Mouse (Mus musculus) hindbrain, embryonic 16.5 days (tissue): ENCODE measurements at regions not wholly inside any gene's neighbourhood (a gene's known extent, or its start where the extent isn't known, plus 50 kb on each side); places are given as distances from the start of the nearest gene placed in this dataset.

ENCODE experiments used
- ATAC-seq: fragments of 200-750 bp; cut with Nextera tagmentation; 2 replicates; pipeline ENCODE4 v1.8.0; 2017; ENCODE audit warnings: moderate TSS enrichment, moderate library complexity
- H3K27ac ChIP-seq: fragments of 300-500 bp; sonication (generic); 2 replicates; pipeline ENCODE4 v1.5.1; 2014; ENCODE audit warnings: low read depth, mild to moderate bottlenecking, control low read depth, low read length, moderate library complexity
- H3K27me3 ChIP-seq: fragments of 300-500 bp; sonication (generic); replicated peaks from 2 replicates; pipeline ENCODE4 v1.6.1; 2014; ENCODE audit warnings: low read length; ENCODE audit not compliant: control insufficient read depth, insufficient read depth
- H3K36me3 ChIP-seq: fragments of 300-500 bp; sonication (generic); 2 replicates; pipeline ENCODE4 v1.6.1; 2014; ENCODE audit warnings: mild to moderate bottlenecking, low read length, moderate library complexity, mixed read lengths; ENCODE audit not compliant: control insufficient read depth, insufficient read depth
- H3K4me1 ChIP-seq: fragments of 300-500 bp; sonication (generic); 2 replicates; pipeline ENCODE4 v1.6.1; 2014; ENCODE audit warnings: low read depth, low read length; ENCODE audit not compliant: control insufficient read depth, insufficient read depth
- H3K4me2 ChIP-seq: fragments of 300-500 bp; sonication (generic); 2 replicates; pipeline ENCODE4 v1.6.1; 2014; ENCODE audit warnings: mild to moderate bottlenecking, low read length, control low read depth, moderate library complexity
- H3K4me3 ChIP-seq: fragments of 300-500 bp; sonication (generic); 2 replicates; pipeline ENCODE4 v1.5.1; 2014; ENCODE audit warnings: mild to moderate bottlenecking, low read length, control low read depth, moderate library complexity
- H3K9ac ChIP-seq: fragments of 300-500 bp; sonication (generic); 2 replicates; pipeline ENCODE4 v1.6.1; 2014; ENCODE audit warnings: low read depth, mild to moderate bottlenecking, control low read depth, low read length, moderate library complexity
- H3K9me3 ChIP-seq: fragments of 300-500 bp; sonication (generic); 2 replicates; pipeline ENCODE4 v1.6.1; 2014; ENCODE audit warnings: mild to moderate bottlenecking, low read length, moderate library complexity; ENCODE audit not compliant: control insufficient read depth
- WGBS: fragments of 180-500 bp; shearing (Covaris S2); extraction: QIAGEN DNeasy Blood & Tissue Kit; methylation state at CpG from one replicate; pipeline ENCODE4 v1.1.7; 2014; 5-methylcytosine and 5-hydroxymethylcytosine counted together

DNA sequence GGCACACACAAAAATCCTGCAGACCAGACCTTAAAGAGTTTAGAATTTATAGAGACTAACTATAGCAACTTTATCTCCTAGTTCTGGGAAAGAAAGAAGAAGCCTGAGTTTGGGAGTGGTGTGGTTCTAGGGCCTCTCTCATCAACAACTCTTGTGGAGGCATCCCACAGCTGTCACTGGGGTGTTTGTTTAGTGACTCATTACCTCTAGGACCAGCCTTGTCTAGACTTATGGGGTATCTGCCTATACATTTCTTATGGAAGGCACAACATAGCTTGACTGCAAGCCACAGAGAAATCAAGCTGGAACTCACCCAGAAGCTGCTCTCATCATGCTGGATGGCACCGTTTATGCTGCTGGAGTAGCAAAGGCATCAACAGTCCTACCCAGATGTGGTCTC, 171.9 kb upstream of the Spaca1 start:
- Histone ChIP-seq H3K4me2 (no peak overlapping the region), H3K27ac (no peak overlapping the region), H3K9ac (no peak overlapping the region), H3K36me3 (no peaks in the 10 kb centered on the region), H3K9me3 (no peaks in the 10 kb centered on the region), H3K27me3 (no peaks in the 10 kb centered on the region), H3K4me1 (peaks cover 4% of the 10 kb centered on the region; the same call in 1 of the 2 replicates), H3K4me3 (no peak overlapping the region)
- 89% methylated on average over 1 of the region's 1 CpGs for WGBS
- ATAC-seq, result no peak

DNA sequence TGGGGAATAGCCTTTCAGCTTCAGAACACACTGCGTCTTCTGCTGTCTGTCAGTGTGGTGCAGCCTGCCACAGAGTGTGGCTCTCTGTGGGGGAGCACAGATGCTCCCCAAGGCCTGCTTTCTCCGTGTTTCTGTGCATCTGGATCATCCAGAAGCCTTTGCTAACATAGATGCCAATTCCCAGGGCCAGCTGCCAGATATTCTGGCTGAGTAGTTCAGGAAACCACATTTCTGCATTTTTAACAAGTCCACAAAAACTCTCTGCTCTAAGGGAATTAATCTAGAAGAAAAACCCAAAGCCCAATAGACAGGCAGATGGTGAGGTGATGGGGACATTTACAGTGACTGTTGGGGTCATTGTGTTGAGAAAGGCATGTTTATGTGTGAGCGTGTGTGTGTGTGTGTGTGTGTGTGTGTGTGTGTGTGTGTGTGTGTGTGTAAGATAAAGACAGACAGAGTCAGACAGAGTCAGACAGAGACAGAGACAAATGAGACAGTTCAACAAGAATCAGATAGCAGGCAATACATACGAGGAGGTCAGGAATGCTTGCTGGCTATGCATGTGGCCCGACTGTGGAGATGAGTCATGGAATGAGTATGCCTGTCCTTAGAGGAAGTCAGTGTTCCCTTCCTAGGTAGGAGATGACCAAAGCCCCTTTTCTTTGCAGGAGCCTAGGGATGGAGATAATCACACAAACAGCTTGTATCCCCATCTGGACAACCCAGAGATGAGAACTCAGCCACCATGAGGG, 176.3 kb upstream of the Spaca1 start:
- H3K36me3 ChIP-seq, result no peaks in the 10 kb centered on the region
- no peak overlapping the region for H3K4me3 ChIP-seq
- H3K9me3 ChIP-seq, result no peaks in the 10 kb centered on the region
- ATAC-seq, result peak; percentile 43
- H3K27ac ChIP-seq, result no peak overlapping the region
- H3K9ac ChIP-seq, result no peak overlapping the region
- H3K4me1 ChIP-seq, result peaks cover 4% of the 10 kb centered on the region; the same call in 1 of the 2 replicates
- H3K4me2 ChIP-seq, result no peak overlapping the region
- no peaks in the 10 kb centered on the region for H3K27me3 ChIP-seq
- 38% methylated on average over 5 of the region's 5 CpGs for WGBS

DNA sequence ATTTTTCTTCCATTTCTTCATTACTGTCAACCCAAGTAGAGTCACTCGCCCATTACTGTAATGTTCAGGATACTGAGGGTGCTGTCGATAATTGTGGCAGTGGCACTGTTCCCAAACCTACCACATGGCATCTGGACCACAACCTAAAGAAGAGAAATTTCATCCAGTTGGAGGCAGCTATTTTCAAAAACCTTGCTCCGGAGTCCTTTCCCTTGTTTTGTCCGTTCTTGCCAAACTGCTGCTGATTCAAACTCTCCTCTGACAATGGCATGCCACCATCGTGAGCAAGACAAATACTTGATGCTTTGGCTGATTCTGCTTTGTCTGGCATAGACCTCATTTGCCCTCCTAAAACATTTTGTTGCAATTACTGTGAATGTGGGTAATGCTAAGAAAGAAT, 176.9 kb upstream of the Spaca1 start:
- Histone ChIP-seq H3K9me3 (no peaks in the 10 kb centered on the region), H3K27me3 (no peaks in the 10 kb centered on the region), H3K4me1 (peaks cover 4% of the 10 kb centered on the region; the same call in 1 of the 2 replicates), H3K27ac (no peak overlapping the region), H3K4me3 (no peak overlapping the region), H3K9ac (no peak overlapping the region), H3K4me2 (no peak overlapping the region), H3K36me3 (no peaks in the 10 kb centered on the region)
- no peak; the same call in 1 of the 2 replicates for ATAC-seq
- 79% methylated on average over 5 of the region's 5 CpGs for WGBS

DNA sequence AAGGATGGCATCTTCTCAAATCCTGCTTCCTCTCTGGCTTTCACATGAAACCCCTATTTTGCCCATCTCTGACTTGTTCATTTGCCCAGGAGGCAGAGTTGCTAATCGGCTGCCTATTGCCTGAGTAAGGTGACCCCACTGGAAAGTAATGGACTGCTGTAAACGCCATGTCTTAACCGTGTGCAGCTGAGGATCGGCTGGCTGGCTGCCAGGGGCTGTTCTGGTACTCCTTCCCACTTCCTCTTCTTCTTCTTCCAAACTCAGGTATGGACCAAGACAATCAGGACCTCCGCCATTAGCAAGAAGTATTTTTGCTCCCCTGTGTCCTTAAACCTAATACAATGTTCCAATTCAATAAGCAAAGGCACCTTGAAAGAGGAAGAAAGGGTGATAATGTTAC, 177.6 kb upstream of the Spaca1 start:
- ATAC-seq, result no peak
- 68% methylated on average over 5 of the region's 5 CpGs for WGBS

DNA sequence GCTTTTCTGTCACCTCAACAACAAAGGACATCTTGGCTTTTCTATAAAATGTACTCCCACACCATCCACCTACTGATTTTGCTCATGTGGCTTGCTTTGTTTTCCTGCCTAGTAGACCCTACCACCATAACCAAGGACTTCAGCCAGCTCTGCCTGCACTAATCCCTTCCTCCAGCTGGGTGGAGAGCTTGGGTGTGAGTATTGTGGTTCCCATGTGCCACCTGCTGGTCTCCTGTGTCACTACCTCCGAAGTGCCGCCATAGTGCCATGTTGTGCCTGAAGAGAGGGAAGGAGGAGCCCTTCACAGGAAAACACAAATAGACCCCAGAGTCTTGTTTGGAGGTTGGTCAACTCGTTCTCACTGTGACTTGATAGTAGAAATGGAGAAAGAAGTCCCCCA, 181.3 kb upstream of the Spaca1 start:
- no peaks in the 10 kb centered on the region for H3K36me3 ChIP-seq
- no peaks in the 10 kb centered on the region for H3K27me3 ChIP-seq
- H3K4me1 ChIP-seq, result no peaks in the 10 kb centered on the region
- H3K4me3 ChIP-seq, result no peak overlapping the region
- no peaks in the 10 kb centered on the region for H3K9me3 ChIP-seq
- no peak overlapping the region for H3K4me2 ChIP-seq
- no peak overlapping the region for H3K27ac ChIP-seq
- peak; percentile 87 for ATAC-seq
- 6% methylated on average over 3 of the region's 3 CpGs for WGBS
- no peak overlapping the region for H3K9ac ChIP-seq

More for the DNA sequence above, 177.6 kb upstream of the Spaca1 start:
- Histone ChIP-seq H3K4me2 (no peak overlapping the region), H3K9ac (no peak overlapping the region), H3K27me3 (no peaks in the 10 kb centered on the region), H3K4me1 (peaks cover 4% of the 10 kb centered on the region; the same call in 1 of the 2 replicates), H3K9me3 (no peaks in the 10 kb centered on the region), H3K4me3 (no peak overlapping the region), H3K27ac (no peak overlapping the region), H3K36me3 (no peaks in the 10 kb centered on the region)

DNA sequence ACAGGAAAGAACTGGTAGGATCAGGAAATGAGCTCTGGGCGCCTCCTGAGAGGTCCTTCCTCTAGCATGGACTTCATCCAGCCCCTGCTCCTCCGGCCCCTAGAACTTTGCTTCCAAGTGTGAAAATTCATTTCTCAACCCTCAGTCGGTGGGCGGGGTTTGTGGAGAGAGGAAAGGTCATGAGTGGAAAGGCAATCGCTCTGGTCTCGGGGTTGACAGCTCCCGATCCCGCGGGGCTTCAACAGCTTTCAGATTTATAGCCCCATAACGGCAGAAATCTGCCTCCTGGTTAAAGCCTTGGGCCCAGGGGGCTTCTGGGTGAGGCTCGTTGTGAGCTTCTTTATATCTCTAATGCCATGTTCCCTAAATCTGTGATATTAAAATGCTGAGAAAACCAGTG, 184.2 kb upstream of the Spaca1 start:
- H3K4me2 ChIP-seq, result no peak overlapping the region
- H3K4me3 ChIP-seq, result no peak overlapping the region
- H3K9ac ChIP-seq, result no peak overlapping the region
- H3K9me3 ChIP-seq, result no peaks in the 10 kb centered on the region
- no peak for ATAC-seq
- no peaks in the 10 kb centered on the region for H3K27me3 ChIP-seq
- H3K36me3 ChIP-seq, result no peaks in the 10 kb centered on the region
- 63% methylated on average over 11 of the region's 11 CpGs for WGBS
- no peaks in the 10 kb centered on the region for H3K4me1 ChIP-seq
- H3K27ac ChIP-seq, result no peak overlapping the region

DNA sequence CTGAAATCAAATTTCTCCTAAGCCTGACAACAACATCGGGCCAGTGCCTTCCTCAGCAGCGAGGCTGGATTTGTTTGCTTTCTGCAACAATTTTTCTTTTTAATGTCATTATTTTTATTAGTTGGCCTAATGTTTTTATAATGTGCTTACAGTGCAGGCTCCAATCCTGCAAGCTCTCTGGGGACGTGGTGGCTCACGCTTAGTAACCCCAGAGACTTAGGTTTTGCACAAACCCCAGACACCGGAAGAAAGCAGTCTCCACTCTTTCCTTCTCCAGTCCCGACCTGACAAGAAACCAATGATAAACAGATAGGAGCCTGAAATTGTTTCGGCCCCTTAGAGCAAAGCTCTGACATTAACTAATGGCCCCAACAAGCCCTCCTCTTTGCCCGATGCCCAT, 184.7 kb upstream of the Spaca1 start:
- H3K4me2 ChIP-seq, result no peak overlapping the region
- H3K4me3 ChIP-seq, result no peak overlapping the region
- H3K36me3 ChIP-seq, result no peaks in the 10 kb centered on the region
- H3K27me3 ChIP-seq, result no peaks in the 10 kb centered on the region
- no peaks in the 10 kb centered on the region for H3K4me1 ChIP-seq
- H3K9ac ChIP-seq, result no peak overlapping the region
- no peak for ATAC-seq
- no peak overlapping the region for H3K27ac ChIP-seq
- H3K9me3 ChIP-seq, result no peaks in the 10 kb centered on the region
- 63% methylated on average over 8 of the region's 8 CpGs for WGBS

DNA sequence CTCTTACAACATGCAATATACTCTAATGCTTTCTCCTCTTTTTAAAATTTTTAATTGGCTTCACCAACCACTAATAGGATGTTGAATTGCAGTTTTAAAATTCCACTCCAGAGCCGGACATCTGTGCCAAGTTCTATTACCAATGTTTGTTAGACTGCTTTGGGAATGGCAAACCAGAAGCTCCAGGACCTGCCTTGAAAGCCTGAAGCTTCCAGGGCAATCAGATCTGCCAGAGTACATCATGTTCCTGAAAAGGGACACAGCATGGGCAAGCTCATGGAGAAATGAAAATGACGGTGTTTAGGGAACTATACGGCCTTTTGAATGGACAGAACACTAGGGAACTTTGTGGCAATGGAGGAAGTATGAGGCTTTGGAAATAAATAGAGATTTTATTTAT, 187.8 kb upstream of the Spaca1 start:
- Histone ChIP-seq H3K36me3 (no peaks in the 10 kb centered on the region), H3K4me2 (no peak overlapping the region), H3K27ac (no peak overlapping the region), H3K9me3 (no peaks in the 10 kb centered on the region), H3K4me3 (no peak overlapping the region), H3K4me1 (no peaks in the 10 kb centered on the region; the same call in 1 of the 2 replicates), H3K9ac (no peak overlapping the region), H3K27me3 (no peaks in the 10 kb centered on the region)
- no peak for ATAC-seq
- WGBS, result 78% methylated on average over 3 of the region's 3 CpGs

DNA sequence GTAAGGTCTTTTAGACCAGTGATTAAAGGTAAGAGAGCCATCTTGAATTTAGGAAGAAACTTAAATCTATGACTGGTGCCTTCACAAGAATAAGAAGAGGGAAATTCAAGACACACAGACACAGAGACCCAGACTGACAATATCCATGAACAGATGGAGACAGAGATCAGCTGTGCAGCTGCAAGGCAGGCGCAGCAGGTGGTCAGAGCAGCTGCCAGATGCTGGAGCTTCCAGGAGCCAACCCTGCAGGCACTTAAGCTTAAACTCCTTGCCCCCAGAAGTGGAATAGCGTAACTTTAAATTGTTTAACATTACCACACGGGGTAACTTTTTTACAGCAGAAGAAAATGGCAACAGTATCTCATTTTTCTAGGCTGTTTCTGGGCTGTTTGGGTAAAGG, 189.6 kb upstream of the Spaca1 start:
- 53% methylated on average over 3 of the region's 3 CpGs for WGBS
- no peak for ATAC-seq
- Histone ChIP-seq H3K4me1 (no peaks in the 10 kb centered on the region; the same call in 1 of the 2 replicates), H3K4me3 (no peak overlapping the region), H3K27me3 (no peaks in the 10 kb centered on the region), H3K36me3 (no peaks in the 10 kb centered on the region), H3K27ac (no peak overlapping the region), H3K9ac (no peak overlapping the region), H3K9me3 (no peaks in the 10 kb centered on the region), H3K4me2 (no peak overlapping the region)
